Mouse (Mus musculus) c-Kit-positive CD71-positive TER-119-negative erythroid progenitor cells, embryonic 14.5 days (primary cell): ENCODE measurements around the gene Dlg2.

ENCODE experiments used
- DNase-seq: peaks from one replicate; pipeline ENCODE4 v3.0.0-alpha.2; 2013; ENCODE audit warnings: low read depth

Gene Dlg2

GRCm38 (mm10) chr7:92398841-92399240 lies 1922.4 kb downstream of the Dlg2 start:
- no peak for DNase-seq

- no peak for DNase-seq
Observed at GRCm38 (mm10) chr7:92400551-92400950, 1924.1 kb downstream of the Dlg2 start.

DNA sequence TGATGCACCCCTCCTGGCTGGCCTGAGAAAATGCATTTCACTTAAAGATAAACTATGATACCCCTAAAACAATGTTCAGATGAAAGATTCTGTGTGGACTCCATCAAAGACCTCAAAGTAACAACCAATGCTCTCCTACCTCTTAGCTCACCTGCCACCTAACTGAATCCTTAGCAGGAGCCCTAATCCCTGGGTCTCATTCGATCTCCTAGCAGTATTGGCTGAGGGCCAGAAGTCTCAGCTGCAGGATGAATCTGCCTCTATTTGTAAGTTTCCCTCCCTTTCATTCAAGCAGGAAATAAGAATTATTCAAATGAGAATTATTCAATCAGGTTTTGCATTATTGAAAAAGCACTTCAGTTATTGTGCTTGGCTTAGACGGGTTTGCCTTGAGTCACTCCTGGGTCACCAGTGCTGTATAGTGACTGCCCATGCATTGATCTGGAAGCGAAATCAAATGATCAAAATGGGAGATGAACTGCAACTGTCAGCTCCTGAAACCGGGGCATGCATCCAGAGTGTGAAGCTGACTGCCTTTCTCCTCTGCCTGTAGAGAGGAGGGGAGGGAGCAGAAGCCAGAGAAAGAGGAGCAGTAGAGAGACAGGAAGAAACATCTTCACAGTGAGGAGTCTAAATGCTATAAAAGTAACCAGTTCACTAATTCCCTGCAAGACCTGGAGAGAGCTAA lies 1924.7 kb downstream of the Dlg2 start:
- no peak for DNase-seq

GRCm38 (mm10) chr7:92408479-92408878 lies 1932.0 kb downstream of the Dlg2 start:
- DNase-seq, result no peak

DNA sequence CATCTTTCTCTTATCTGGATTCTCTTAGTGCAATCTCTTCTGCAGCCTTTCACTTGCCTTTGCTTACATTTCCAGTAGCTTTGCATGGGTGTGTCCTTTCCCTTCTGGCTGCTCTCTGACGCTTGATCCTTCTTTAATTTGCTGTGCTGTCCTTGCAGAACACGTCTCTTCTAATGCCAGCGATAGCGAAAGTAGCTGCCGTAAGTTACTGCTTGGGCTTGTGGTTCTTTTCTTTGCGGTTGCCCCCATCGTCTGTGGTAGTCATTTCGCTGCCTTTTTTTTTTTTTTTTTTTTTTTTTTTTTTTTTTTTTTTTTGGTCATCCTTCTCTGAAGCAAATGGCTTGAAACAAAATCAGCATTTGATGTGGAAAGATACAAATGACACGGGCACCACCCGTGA lies 1944.0 kb downstream of the Dlg2 start:
- DNase-seq, result no peak

DNA sequence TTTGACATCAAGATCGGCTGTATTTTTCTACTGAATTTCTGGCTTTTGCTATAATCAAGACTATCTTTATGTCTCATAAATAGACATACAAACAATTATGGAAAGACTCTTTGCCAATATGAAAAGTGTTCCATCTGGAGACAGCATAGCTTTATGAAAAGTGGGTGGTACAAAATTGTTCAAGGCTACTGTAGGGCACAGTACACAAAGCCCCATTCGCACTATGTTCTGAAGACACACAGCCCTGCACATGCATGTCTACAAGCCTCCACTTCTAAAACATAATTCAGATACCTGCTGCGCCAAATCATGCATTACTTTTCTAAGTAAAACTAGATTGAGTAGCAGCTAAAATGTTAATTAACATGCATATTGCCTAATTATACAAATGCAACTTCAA lies 1946.5 kb downstream of the Dlg2 start:
- no peak for DNase-seq

- DNase-seq, result no peak
Observed at GRCm38 (mm10) chr7:92424703-92425102, 1948.2 kb downstream of the Dlg2 start.

GRCm38 (mm10) chr7:92427280-92427679 lies 1950.8 kb downstream of the Dlg2 start:
- DNase-seq, result no peak

DNA sequence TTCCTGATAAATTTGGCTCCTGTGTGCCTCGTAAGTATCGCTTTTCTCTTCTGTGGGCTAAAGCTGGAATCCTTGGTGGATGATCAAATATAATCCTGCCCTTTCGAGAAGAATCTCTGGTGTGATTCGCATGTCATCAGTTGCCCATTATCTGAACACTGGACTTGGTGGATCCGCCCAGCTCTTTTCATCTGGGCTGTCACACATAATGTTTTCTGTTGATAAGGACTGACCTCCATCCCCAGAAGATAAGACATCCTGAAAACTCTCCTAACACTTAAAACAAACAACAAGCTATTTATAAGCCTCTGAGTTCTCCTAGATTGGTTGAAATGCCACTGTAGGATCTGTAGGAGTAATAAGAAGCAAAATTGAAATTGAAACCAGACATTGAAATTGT lies 1952.2 kb downstream of the Dlg2 start:
- no peak for DNase-seq

GRCm38 (mm10) chr7:92430254-92430653 lies 1953.8 kb downstream of the Dlg2 start:
- DNase-seq, result no peak

DNA sequence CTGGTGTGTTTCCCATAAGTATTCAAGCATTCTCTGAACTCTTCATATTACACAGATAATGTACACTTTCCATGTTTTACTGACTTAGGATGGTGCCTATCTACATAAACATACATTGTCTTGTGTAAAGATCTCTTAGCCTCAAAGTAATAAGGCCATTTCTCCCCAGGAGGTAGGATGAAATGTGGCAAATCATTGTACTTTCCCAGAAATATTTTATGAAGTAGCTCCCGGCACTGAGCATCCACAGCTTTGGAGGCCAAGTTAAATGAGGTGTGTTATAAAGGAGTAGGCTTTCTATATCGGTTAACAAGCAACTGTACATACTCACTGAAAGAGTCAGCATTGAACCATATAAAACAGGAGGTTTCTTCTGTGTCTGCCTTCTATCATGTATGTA lies 1960.7 kb downstream of the Dlg2 start:
- no peak for DNase-seq

GRCm38 (mm10) chr7:92439503-92440487 lies 1963.3 kb downstream of the Dlg2 start:
- DNase-seq, result no peak

DNA sequence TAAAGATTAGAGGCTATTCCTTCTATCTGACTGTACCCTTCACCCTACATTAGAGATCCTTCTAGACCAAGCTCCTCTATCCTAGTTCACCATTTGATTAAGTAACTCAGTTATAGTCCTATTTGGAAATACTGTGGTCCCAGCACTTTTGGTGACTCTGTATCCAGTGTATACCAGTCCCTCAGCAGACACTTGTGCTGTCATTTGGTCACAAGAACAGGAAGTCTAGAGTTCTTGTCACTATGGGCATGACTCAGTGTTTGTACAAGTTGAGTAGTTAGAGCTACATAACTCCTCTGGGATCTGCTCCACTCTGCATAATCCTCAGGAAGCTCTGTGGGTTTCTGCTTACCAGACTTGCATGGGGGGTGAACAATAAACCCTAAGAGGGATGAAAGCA lies 1965.1 kb downstream of the Dlg2 start:
- DNase-seq, result no peak

- no peak for DNase-seq
Observed at GRCm38 (mm10) chr7:92442082-92442481, 1965.6 kb downstream of the Dlg2 start.

DNA sequence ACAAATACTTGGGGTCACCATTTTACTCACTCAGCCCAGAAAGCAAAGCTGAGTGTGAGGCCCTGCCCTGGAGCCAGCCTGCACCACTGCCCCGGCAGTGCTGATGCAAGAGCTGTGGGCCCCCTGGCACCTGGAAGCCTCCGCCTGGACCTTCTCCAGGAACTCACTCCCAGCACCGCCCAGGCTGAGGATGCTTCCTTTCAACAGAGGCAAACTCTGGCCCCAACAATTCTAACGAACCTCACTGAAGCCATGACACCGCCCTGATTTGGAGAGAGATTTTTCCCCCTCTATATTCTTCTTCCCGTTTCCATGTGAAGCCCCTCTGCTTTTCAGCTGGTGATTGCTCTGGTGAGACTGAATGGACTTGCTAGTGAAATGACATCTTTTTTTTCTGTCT lies 1971.5 kb downstream of the Dlg2 start:
- no peak for DNase-seq

DNA sequence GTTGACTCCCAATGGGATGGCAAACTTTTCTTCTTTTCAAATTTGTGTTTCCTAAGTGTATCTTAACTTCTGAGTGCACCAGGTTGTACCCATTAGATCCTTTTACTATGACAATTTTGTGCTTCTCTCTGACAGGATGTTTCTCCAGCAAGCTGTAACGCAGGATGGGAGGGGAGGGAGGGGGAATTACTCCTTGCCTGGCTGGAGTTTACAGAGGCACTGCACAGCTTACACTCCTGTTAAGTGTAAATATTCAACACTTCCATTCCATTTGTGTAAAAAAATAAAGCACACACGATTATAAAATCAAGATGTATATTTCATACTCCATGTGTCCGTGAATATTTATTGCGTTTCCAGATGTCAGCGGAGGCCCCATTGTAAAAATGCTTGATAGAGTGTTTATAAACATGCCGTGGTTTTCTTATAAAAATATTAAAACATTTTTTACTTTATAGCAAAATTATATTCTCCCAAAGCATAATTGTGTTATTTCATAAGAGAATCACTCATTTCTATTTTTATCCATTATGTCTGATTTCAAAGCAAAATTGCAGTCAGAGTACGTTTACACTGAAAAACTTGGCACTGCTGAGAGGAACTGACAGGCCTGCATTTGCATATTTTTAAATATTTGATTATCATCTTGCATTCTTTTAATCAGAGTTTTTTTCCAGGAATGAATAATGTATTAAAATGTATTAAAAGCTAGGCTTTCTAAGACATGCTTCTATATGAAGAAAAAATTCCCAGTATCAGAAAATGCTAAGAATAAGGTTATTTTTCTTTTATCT lies 1972.5 kb downstream of the Dlg2 start:
- DNase-seq, result no peak

- DNase-seq, result no peak
Observed at GRCm38 (mm10) chr7:92454176-92454575, 1977.7 kb downstream of the Dlg2 start.

DNA sequence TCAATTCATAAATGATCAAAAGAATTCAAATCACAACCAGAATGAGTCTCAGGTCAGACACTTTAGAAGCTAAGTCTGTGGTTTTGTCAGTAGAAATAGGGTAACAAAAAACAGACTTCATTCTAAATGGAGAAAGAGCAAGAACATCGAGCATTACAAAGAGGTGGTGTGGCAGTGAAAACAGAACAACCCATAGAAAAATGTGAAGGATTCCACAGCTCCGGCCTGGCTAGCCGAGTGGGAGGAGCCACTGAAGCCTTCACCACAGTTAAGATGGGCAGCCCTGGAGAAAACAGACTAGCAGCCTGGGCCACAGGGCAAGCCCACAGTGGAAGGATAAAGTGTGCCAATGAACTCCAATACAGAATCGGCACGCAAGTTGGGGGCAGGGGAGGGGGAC lies 1979.5 kb downstream of the Dlg2 start:
- DNase-seq, result no peak

DNA sequence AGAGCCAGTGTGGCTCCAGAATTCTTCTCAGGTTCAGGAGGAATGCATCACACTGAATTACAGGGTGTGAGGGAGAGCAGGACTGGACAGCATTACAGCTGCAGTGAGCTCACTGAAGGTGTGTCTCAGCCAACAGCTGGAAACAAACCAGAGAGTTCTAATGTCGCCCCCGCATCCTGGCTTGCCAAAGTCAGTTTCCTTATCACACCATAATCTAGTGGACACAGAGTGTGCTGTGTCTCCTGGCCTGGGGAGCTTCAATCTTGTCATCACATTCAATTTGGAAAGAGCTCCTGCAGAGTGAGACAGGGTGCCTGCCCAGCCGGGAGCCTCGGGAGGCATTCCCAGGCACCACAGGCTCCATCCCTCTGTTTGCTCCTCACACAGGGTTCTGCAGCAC lies 1981.3 kb downstream of the Dlg2 start:
- no peak for DNase-seq

DNA sequence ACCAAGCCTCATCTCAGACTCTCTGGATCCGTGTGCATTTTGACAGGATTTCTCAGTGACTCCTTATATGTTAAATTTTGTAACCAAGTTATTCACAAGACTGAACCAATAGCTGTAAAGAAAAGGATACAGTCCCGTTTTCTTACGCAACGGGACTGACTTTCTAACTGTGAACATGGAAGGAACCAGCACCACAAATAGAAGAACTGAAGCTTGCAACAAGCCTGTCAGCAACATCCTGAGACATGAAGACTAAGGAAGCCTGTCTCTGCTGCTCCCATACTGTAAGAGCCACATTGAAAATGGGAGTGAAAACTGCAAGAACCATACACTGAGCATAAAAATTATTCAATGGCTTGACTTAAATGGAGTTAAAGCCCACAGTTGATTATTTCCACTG lies 1981.8 kb downstream of the Dlg2 start:
- DNase-seq, result no peak

- DNase-seq, result no peak
Observed at GRCm38 (mm10) chr7:92460578-92460977, 1984.1 kb downstream of the Dlg2 start.

DNA sequence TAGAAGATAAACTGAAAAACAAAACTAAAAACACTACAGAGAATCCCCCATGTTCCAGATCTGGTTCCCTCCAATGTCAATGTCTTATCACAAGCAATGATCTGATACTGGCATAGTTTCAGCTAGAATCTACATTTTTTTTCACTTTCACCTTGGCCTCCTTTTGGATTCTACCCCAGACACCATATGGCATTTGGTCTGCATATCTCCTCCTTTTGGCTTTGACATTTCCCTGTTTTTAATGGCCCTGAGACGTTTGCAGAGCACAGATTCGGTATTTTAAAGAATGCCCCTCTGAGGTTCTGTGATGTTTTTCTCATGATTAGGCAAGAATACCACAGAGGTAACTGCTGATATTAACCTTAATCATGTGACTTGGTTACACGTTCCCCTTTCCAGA lies 1984.8 kb downstream of the Dlg2 start:
- no peak for DNase-seq
